Mouse (Mus musculus): ENCODE results near the gene Haspin. TPM values are rescaled to one million over a fixed set of nuclear protein-coding genes. Genes with fewer than 3 reads are reported as not detected.

Gene Haspin
- 25.3 and 28.6 TPM in 2 replicates for polyA plus RNA-seq (2016; fragmentation: Nextera tagmentation; extraction: Ambion mirVana)

GRCm38 (mm10) chr11:73137591-73138501, at the start of gene Haspin:
Gene Haspin, minus strand, starts transcription at chr11:73138294.
- DNase-seq (ENCODE audit: extremely low spot score, low spot score): peak; percentile 89
- H3K9me3 ChIP-seq: peaks cover 33% of the 10 kb centered on the region
- peak within 1 kb of the TSS; percentile 94 for H3K27ac ChIP-seq
- H3K27me3 ChIP-seq (ENCODE audit: poor library complexity, severe bottlenecking): no peaks in the 10 kb centered on the region
- peaks cover 40% of the 10 kb centered on the region for H3K36me3 ChIP-seq (replicated peaks)
- WGBS: under 1% methylated on average over 84 of the region's 84 CpGs
- peak within 1 kb of the TSS; percentile 81 for H3K4me3 ChIP-seq
- peaks cover 42% of the 10 kb centered on the region for H3K4me1 ChIP-seq

DNA sequence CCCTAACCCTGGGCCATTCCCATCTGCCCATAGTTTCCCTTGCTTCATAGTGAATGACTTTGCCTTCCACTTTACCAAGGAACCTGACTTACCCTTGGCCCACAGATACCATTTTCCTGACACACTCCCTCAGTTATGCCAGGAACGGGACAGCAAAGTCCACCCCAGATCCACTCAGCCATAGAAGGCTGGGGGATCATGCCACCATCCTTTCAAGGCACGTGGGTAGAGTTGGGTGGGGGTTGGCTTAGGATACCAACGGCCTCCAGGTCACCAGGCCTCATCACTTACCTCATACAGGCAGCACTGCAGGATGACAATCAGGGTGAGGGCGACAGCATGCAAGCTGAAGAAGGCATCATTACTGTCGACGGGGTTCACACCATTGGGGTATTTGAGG, 49.1 kb upstream of the Haspin start:
- 86% methylated on average over 6 of the region's 6 CpGs for WGBS
- no peak for DNase-seq (ENCODE audit: extremely low spot score, low spot score)

DNA sequence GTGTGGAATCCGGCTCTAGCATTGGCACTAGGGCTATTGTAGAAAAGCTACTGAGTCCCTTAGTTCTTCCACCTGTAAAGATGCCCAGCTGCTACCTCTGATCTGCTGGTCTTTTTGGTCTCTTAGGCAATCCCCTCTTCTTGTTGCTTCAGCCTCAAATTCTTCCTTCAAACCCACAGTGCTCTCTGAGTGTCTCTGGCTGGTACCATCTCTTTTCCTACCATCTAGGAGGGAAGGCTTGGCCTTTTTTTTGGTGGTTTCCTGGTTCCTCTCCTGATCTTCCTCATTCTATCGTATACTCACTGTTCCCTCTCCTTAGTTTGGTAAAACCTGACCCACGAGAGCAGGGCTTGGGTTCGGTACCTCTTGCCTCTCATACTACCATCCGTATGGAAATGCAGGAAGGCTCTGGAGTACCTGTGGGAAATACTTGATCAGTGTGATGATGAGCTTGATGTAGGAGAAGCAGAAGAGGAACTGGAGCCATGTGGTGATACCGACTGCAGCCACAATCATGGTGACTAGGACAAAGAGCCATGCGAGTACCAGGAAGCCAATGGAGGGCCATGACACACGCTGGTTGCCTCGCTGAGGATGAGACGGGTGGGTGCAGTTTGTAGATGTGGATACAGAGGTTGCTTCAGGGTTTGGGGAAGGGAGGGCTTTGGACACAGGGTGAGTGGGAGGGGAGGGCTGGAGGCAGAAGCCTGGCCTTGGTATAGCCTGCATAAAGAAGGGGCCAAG, 48.0 kb upstream of the Haspin start:
- Histone ChIP-seq H3K9me3 (no peaks in the 10 kb centered on the region), H3K4me1 (no peaks in the 10 kb centered on the region), H3K4me3 (no peak overlapping the region), H3K36me3 (replicated peaks) (peaks cover 76% of the 10 kb centered on the region), H3K27ac (no peak overlapping the region), H3K27me3 (ENCODE audit: poor library complexity, severe bottlenecking) (no peaks in the 10 kb centered on the region)
- WGBS: 92% methylated on average over 10 of the region's 10 CpGs
- no peak for DNase-seq (ENCODE audit: extremely low spot score, low spot score)

More for the DNA sequence above, 49.1 kb upstream of the Haspin start:
- Histone ChIP-seq H3K9me3 (no peaks in the 10 kb centered on the region), H3K4me1 (no peaks in the 10 kb centered on the region), H3K27me3 (ENCODE audit: poor library complexity, severe bottlenecking) (no peaks in the 10 kb centered on the region), H3K27ac (no peak overlapping the region), H3K36me3 (replicated peaks) (peaks cover 80% of the 10 kb centered on the region), H3K4me3 (no peak overlapping the region)

GRCm38 (mm10) chr11:73177895-73178294, 39.8 kb upstream of the Haspin start:
- no peak for DNase-seq (ENCODE audit: extremely low spot score, low spot score)
- no peaks in the 10 kb centered on the region for H3K27me3 ChIP-seq (ENCODE audit: poor library complexity, severe bottlenecking)
- peaks cover 28% of the 10 kb centered on the region for H3K4me1 ChIP-seq
- peak overlapping the region; percentile 91 for H3K27ac ChIP-seq
- H3K36me3 ChIP-seq (replicated peaks): peaks cover 35% of the 10 kb centered on the region
- H3K4me3 ChIP-seq: peak overlapping the region; percentile 73
- no peaks in the 10 kb centered on the region for H3K9me3 ChIP-seq
- WGBS: 2% methylated on average over 2 of the region's 2 CpGs

- Histone ChIP-seq H3K9me3 (no peaks in the 10 kb centered on the region), H3K4me1 (peaks cover 28% of the 10 kb centered on the region), H3K27me3 (ENCODE audit: poor library complexity, severe bottlenecking) (no peaks in the 10 kb centered on the region), H3K36me3 (replicated peaks) (peaks cover 36% of the 10 kb centered on the region), H3K4me3 (peak overlapping the region; percentile 73), H3K27ac (peak overlapping the region; percentile 91)
- 1% methylated on average over 28 of the region's 28 CpGs for WGBS
- peak; percentile 73 for DNase-seq (ENCODE audit: extremely low spot score, low spot score)
These were observed 39.4 kb upstream of the Haspin start for GRCm38 (mm10) chr11:73177509-73177875.

GRCm38 (mm10) chr11:73176608-73177508, 38.8 kb upstream of the Haspin start, which contains the start of the genes Emc6 and Tax1bp3:
Gene Emc6, minus strand, starts transcription at chr11:73177037.
Gene Tax1bp3, plus strand, starts transcription at chr11:73177083.
- under 1% methylated on average over 81 of the region's 81 CpGs for WGBS

DNA sequence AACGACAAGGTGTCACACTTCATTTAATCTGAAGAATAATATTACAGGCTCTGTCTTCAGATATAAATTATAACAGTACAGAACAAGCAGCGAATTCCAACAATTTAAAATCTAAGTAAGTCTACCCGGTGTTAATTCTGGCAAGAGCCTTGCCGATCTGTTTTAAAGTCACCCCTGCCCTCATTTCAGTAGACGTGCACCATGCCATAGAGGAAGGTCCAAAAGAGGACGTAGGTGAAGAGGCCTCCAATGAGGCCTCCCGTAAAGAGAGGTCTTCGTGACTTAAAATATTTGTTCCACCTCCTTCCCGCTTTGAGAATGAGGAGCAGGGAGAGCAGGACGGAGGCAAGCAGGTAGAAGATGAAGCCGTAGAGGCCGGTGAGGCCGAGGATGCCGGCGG, 38.1 kb upstream of the Haspin start:
- Histone ChIP-seq H3K4me3 (peak overlapping the region; percentile 73), H3K9me3 (no peaks in the 10 kb centered on the region), H3K27ac (peak overlapping the region; percentile 91), H3K4me1 (peaks cover 28% of the 10 kb centered on the region), H3K27me3 (ENCODE audit: poor library complexity, severe bottlenecking) (no peaks in the 10 kb centered on the region), H3K36me3 (replicated peaks) (peaks cover 44% of the 10 kb centered on the region)
- WGBS: 1% methylated on average over 15 of the region's 15 CpGs
- DNase-seq (ENCODE audit: extremely low spot score, low spot score): no peak

More at GRCm38 (mm10) chr11:73176608-73177508, 38.8 kb upstream of the Haspin start, which contains the start of the genes Emc6 and Tax1bp3:
- Histone ChIP-seq H3K9me3 (no peaks in the 10 kb centered on the region), H3K27ac (peak within 1 kb of the TSS; percentile 91), H3K27me3 (ENCODE audit: poor library complexity, severe bottlenecking) (no peaks in the 10 kb centered on the region), H3K36me3 (replicated peaks) (peaks cover 38% of the 10 kb centered on the region), H3K4me1 (peaks cover 28% of the 10 kb centered on the region), H3K4me3 (peak within 1 kb of the TSS; percentile 73)
- peak; percentile 96 for DNase-seq (ENCODE audit: extremely low spot score, low spot score)

- 55% methylated on average over 8 of the region's 8 CpGs for WGBS
- H3K27ac ChIP-seq: no peak overlapping the region
- peaks cover 28% of the 10 kb centered on the region for H3K4me1 ChIP-seq
- H3K27me3 ChIP-seq (ENCODE audit: poor library complexity, severe bottlenecking): no peaks in the 10 kb centered on the region
- no peak for DNase-seq (ENCODE audit: extremely low spot score, low spot score)
- H3K9me3 ChIP-seq: no peaks in the 10 kb centered on the region
- H3K4me3 ChIP-seq: peak overlapping the region; percentile 73
- peaks cover 47% of the 10 kb centered on the region for H3K36me3 ChIP-seq (replicated peaks)
These were observed 37.5 kb upstream of the Haspin start for GRCm38 (mm10) chr11:73175612-73176011.

DNA sequence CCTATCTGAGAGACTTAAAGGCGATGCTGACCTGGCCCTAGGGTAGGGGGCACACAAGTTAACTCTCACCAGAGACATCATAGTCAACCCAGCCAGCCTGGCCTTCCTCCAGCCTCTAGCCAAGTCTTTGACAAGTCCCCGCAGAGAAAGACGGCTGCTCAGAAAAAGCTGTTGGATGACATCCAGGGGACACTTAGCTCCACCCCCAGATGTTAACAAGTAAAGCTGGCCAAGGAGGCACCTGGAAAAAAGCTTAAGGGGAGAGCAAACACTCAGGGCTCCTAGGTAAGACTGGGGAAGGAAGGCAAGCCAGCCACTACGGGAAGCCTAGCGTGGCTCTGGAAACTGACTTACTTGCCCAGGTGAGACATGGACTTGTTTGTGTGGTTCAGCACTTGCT, 34.1 kb upstream of the Haspin start:
- Histone ChIP-seq H3K4me3 (no peak overlapping the region), H3K27me3 (ENCODE audit: poor library complexity, severe bottlenecking) (no peaks in the 10 kb centered on the region), H3K27ac (no peak overlapping the region), H3K4me1 (peaks cover 13% of the 10 kb centered on the region), H3K36me3 (replicated peaks) (peaks cover 52% of the 10 kb centered on the region), H3K9me3 (no peaks in the 10 kb centered on the region)
- DNase-seq (ENCODE audit: extremely low spot score, low spot score): no peak
- WGBS: 83% methylated on average over 5 of the region's 5 CpGs

- H3K36me3 ChIP-seq (replicated peaks): peaks cover 42% of the 10 kb centered on the region
- H3K4me3 ChIP-seq: no peak overlapping the region
- H3K9me3 ChIP-seq: no peaks in the 10 kb centered on the region
- WGBS: 39% methylated on average over 4 of the region's 4 CpGs
- H3K27me3 ChIP-seq (ENCODE audit: poor library complexity, severe bottlenecking): no peaks in the 10 kb centered on the region
- H3K27ac ChIP-seq: no peak overlapping the region
- 0 out of 2 replicates have a peak, but pooled peaks cover 5% of the 10 kb centered on the region for H3K4me1 ChIP-seq
- peak; percentile 53 for DNase-seq (ENCODE audit: extremely low spot score, low spot score)
These were observed 31.1 kb upstream of the Haspin start for GRCm38 (mm10) chr11:73169231-73169630.

DNA sequence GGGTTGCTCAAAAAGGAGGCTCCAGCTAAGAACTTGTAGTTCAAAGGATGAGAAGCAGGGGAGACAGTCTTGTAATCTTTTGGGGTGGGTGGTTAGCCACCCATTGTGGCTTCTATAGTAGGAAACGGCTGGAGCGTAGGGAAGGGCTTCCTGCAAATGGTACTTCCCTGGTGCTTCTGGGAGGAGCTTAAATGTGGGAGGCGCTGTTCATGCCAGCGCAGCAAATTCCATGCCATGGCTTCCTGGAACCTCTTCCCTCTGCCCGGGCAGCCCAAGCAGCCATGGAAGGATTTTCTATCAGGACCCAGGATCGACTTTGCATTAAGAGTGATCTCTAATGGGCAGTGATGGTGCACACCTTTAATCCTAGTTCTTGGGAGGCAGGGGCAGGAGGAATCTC, 30.5 kb upstream of the Haspin start:
- Histone ChIP-seq H3K36me3 (replicated peaks) (peaks cover 36% of the 10 kb centered on the region), H3K4me1 (0 out of 2 replicates have a peak, but pooled peaks cover 5% of the 10 kb centered on the region), H3K27me3 (ENCODE audit: poor library complexity, severe bottlenecking) (no peaks in the 10 kb centered on the region), H3K27ac (no peak overlapping the region), H3K4me3 (no peak overlapping the region), H3K9me3 (no peaks in the 10 kb centered on the region)
- WGBS: 82% methylated on average over 6 of the region's 6 CpGs
- DNase-seq (ENCODE audit: extremely low spot score, low spot score): no peak

DNA sequence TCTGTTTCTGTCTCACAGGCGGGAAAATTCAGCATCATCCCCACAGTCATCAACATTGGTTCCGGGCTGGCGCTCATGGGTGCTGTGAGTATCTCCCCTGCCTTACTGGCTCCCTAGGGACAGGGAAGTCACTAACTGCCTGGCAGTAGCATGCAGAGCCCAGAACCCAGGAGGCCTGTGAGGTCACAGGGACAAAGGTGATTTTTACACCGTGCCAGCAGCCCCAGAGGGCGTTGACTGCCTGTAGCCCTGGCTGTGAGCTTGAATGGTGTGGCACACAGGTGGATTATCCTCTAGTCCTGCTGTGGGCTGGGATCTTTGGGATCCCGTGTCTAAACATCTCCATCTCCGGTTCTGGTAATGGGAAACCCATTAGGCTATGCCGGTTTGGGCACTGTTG, 30.0 kb upstream of the Haspin start:
- Histone ChIP-seq H3K4me1 (0 out of 2 replicates have a peak, but pooled peaks cover 5% of the 10 kb centered on the region), H3K36me3 (replicated peaks) (peaks cover 31% of the 10 kb centered on the region), H3K27ac (no peak overlapping the region), H3K9me3 (no peaks in the 10 kb centered on the region), H3K27me3 (ENCODE audit: poor library complexity, severe bottlenecking) (no peaks in the 10 kb centered on the region), H3K4me3 (no peak overlapping the region)
- no peak for DNase-seq (ENCODE audit: extremely low spot score, low spot score)
- 89% methylated on average over 8 of the region's 8 CpGs for WGBS
